Mouse (Mus musculus) left cerebral cortex, postnatal 10 days (tissue): ENCODE measurements around the gene Pfpl. TPM values are rescaled to one million over a fixed set of nuclear protein-coding genes. Genes with fewer than 3 reads are reported as not detected.

ENCODE experiments used
- DNase-seq, 2 experiments: peaks; one replicate each; pipeline ENCODE4 v3.0.0; 2021 to 2022; ENCODE audit warnings: low spot score in 2 of 2, mixed read lengths in 1 of 2; ENCODE audit errors: extremely low spot score in 1 of 2
- intact Hi-C: fragments of 180-260 bp; cut with DNase I; formaldehyde crosslinking; loops from one replicate; pipeline ENCODE4 v1.15.1; 2025
- total RNA-seq, 2 experiments: library from RNA; stranded (reverse); gene quantifications; 2 replicates each; pipeline ENCODE4 v1.2.3; 2021

Pfpl gene
- under 1 TPM in 1 of 2 experiments, not detected in 1; 0.08 TPM for total RNA-seq

DNA sequence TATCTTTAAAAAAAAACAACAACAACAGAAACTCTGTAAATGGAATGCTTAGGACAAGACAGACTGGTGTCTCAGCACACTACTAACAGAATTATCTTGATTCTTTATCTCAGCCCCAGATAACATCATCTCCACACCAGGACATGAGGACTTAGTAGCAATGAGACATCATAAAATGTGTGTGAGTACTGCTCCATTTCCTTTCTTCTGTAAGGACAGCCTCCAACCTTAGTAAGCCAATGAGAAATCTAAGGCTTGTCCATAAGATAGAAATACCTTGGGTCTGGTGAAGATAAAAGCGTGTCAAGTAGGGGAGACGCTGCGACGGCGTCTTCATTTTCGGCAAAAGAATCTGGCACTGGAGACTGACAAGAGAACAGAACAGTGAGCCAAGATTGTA, at the start of gene Pfpl:
Pfpl (plus strand) TSS at position 301 of the 400 bp plus-strand sequence.
- intact Hi-C loops, result loop anchor here (10.0 kb wide), 1 partner anchor 413 kb away; no protein-coding TSS in a partner anchor

DNA sequence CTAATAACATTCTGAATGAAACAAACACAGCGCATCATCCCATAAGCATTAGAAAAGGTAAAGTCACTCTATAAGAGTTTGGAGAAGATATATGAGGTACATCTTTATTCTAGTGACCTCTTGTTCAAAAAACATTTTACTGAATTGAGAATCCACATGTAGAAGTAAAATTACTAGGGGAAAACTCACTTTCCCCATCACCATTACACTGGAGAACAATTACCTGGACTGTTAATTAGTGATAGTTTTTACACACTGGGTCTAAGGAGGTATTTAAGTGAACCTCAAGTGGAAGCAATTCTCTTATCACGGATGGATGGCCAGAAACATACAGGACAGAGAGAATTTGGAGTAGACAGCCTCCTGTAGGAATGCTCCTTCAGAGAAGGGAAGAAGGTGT, 40.7 kb upstream of the Pfpl start, which contains the start of gene Olfr1440:
Olfr1440 (plus strand) TSS at position 301 of the 400 bp plus-strand sequence.
- intact Hi-C loops, result no loop called here
- DNase-seq, result no peak

More for the DNA sequence above, at the start of gene Pfpl:
- DNase-seq, result no peak

DNA sequence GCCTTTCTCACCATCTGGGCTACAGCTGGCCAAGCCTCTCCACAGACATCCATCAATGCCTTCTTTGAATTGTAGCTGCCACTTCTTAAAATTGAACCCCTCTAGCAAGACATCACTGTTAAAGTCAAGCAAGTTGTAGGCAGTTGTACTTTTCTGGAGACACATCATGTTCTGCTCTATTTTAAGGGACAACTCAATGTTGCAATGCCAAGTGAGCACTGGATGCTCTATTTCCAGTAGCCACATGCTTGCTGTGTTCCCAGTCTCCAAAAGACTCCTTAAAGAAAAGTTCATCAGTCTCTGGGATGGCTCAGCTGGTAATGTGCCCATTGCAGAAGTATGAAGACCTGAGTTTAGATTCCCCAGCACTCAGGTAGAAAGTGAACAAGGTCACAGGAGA, 14.0 kb upstream of the Pfpl start:
- DNase-seq, result no peak
- intact Hi-C loops, result no loop called here

DNA sequence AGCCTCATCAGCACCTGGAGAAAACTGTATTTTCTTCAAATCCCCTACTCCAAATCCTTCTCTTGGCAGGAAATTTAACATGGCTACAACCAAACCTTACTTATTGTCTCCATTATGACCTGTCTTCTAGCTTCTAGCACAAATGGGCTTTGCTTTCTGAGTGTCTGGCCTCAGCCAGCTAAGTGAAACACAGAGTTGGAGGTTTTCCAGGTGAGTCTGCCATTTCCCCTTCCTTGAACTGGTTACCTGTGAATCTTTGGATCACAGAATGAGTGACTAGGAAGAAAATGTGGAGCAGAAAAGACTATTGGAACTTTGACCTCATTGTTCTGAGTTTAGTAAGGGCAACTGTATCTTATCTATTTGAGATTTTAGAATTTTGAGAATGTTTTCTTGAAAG, 10.3 kb upstream of the Pfpl start, which contains the start of gene Olfr1441:
Olfr1441 (plus strand) TSS at position 73 of the 400 bp plus-strand sequence.
- intact Hi-C loops, result no loop called here

DNA sequence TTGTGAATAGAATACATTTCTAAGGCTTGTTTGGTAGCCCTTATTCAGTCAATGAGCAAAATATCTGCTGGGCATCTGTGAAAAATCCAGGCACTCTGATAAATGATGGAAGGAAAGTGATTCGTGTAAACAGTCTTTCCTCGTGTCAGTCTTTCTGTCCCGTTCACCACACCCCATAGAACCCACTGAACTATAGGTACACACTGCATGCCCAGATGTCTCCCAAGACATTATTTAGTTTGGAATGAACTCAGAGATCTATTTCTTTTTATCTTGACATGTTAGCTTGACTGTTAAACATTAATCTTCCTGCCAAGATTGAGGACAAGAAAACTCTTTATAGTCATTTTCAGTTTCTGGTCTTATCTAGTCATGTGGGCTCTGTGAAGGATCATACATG, 9.4 kb upstream of the Pfpl start:
- DNase-seq, result no peak
- intact Hi-C loops, result no loop called here

More for the DNA sequence above, 10.3 kb upstream of the Pfpl start, which contains the start of gene Olfr1441:
- no peak for DNase-seq

DNA sequence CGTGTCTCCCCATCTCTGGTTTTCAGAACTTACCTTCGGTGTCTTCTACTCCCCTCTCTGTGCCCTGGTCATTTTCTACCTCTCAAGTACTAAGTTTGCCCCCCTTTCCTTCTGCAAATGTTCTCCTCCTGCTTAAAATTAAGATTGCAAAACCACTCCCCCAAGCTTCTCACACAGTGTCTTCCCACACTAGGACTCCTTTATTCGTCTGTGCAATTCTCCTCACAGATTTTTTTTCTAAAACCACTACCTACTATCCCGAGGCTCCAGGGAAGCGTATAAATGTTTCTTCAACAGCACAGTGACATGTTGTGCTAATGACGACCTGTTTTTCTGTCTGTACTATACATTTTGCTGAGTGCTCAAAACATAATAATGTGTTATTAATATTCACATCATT, 7.2 kb upstream of the Pfpl start:
- DNase-seq, result no peak
- intact Hi-C loops, result loop anchor here (10.0 kb wide), 1 partner anchor 406 kb away; no protein-coding TSS in a partner anchor

DNA sequence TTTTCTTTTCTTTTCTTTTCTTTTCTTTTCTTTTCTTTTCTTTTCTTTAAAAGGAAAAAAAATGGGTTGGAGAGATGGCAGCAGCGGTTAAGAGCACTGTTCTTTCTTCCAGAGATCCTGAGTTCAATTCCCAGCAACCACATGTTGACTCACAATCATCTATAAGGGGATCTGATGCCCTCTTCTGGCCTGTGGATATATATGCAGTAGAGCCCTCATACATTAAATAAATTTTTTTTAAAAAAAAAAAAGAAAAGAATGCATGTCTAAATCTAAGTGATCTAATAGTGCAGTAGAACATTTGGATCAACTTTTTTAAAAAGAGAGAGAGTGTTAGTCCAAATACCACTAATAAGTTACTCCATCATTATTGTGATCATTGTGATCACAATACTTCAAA, 6.0 kb upstream of the Pfpl start:
- intact Hi-C loops, result loop anchor here (10.0 kb wide), 1 partner anchor 407 kb away; no protein-coding TSS in a partner anchor
- DNase-seq, result no peak

DNA sequence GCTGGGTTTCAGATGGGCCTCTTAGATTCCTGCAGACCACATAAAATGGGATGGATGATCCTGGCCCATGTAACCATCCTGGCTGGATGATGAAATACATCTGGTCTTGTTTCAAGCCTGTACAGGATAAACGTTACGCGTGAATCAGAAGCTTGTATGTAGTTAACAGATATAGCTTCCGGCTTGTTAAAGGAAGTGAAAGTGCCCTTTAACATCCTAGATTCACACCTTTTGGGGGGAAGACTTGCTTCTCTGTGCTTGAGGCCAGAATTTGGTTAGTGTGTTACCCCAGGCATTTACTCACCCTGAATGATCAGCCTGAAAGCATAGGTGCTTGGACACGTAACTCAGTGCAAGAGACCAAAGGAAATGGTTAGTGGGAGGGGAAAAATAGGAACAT, 604 bp upstream of the Pfpl start:
- intact Hi-C loops, result loop anchor here (10.0 kb wide), 1 partner anchor 412 kb away; no protein-coding TSS in a partner anchor

DNA sequence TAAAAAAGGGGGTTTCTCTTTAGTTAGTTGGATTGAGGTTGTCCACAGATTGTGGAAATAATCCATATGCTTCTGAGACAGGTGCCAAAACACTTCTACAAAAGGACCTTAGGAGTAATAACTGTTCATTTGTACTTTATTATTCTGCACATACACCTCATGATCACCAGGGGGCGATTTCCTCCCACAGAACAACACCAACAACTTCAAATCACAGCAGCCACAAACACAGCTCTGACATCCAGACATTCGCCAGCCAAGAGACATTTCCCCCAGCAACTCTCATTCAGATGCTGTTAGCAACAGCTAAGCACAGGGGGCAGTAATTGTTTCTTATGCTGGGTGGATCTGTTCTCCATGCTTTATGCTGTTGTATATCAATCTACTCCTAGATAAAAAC, 5.3 kb downstream of the Pfpl start:
- intact Hi-C loops, result loop anchor here (5.0 kb wide), 1 partner anchor 69 kb away; the partner anchor contains the start of gene Dtx4
- peak; percentile 30 to 36 for DNase-seq

More for the DNA sequence above, 604 bp upstream of the Pfpl start:
- DNase-seq, result no peak

DNA sequence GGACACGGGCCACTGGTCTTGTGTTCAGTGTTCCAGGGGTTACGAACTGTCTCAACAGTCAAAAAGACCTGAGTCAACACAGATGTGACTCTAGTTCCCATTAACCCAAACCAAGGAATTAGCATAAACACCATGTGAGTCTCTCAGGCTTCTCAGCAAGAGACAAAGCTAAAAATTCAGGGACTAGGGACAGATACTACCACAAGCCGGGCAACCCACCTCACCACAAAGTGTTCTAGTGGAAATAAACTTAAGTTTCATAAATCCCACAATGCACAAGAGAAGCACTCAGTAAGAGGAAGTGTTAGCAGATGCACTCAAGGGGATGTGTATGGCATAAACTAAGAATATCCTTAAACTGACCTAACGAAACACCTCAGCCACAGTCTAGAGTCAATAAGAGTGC, 7.3 kb downstream of the Pfpl start:
- DNase-seq, result no peak
- intact Hi-C loops, result no loop called here

DNA sequence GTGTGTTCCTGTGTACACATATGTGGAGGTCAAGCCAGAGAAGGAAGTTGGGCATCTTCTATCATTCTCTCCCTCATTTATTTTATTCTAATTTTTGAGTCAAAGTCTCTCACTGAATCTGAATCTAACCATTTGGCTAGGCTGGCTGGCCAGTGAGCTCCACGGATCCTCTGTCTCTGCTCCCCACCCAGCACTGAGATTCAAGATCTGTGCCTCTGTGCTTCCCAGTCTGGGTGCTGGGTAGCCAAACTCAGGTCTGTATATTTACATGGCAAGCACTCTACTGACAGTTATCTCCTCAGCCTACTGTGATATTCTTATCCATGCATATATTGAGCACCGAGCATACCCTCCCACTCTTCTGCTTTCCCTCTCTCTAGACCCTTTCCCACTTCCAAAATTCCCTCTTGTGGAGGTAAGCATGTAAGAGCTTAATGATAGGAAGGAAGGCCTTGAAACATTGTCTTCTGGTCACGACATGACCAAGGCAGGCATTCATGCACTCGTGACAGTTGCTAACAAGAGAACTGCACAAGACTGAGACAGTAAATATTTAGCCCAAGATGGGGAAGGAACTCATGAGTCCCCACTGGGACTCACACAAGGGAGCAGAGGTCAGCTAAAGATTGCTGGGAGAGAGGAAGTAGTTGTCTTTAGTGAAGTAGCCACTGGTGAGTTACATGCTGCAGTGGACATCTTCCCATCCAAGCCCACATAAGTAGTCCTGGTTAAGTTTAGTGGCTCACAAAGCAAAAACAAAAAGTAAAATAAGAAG, 8.2 kb downstream of the Pfpl start:
- no peak for DNase-seq
- intact Hi-C loops, result no loop called here

DNA sequence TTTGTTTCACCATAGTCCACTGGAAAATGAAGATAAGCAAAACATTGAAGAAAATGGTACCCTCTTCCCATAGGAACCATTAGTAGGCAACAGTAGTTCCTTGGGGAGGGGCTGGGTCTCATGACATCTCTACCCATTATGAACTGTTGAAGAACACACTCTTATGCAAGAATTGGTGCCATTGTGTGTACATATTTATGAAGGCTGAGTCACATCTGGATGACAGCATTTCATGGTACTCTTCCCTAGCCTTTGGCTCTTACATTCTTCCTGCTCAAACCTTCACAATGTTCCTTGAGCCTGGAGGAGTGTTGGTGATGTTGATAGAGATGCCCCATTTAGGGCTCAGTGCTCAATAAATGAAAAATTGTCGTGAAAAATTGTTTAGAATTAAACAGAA, 11.9 kb downstream of the Pfpl start:
- DNase-seq, result no peak
- intact Hi-C loops, result no loop called here

DNA sequence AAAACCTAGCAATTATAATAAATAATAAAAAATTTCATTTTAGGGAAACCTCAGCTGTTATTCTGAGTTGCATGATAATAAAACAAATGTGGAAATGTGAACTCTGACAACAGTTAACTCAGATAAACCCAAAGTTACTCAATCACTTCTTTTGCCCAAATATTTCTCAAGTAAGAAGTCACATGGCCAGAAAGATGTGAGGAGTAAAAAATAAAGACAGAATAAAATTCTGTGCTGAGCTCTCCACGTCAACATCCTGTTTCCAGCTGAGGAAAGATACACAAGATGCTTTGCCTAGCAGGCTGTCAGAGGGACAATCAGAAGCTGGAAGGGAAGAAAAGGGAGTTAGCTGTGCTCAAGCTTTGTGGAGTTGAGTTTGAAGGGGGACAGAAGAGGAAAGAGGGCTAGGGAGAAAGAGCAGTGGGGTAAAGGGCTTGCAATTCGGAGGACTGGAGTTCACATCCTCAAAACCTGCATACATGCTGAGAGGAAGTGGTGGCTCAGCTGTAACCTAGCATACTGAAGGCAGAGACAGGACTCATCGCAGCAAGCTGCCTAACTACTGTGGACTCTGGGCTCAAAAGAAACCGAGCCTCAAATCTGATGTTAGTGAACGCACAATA, 12.5 kb downstream of the Pfpl start:
- intact Hi-C loops, result no loop called here

DNA sequence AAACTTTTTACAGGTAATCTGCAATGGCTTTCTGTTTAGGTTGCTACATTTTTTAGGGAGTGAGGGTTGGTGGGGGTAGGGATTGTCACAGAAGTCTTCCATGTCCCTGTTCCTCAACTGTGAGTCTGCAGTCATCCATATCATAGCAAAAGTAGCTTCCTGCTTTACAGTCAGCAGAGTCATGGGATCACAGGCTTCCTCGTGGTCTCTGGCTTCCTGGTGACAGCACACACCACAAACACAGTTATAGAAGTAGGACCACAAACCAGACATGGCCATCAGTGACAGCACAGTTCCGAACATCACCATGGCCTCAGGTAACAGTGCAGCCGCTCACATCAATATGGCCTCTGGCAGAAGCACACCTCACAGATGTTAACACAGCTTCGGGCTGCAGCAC, 14.9 kb downstream of the Pfpl start:
- DNase-seq, result no peak
- intact Hi-C loops, result no loop called here

More for the DNA sequence above, 12.5 kb downstream of the Pfpl start:
- no peak for DNase-seq

DNA sequence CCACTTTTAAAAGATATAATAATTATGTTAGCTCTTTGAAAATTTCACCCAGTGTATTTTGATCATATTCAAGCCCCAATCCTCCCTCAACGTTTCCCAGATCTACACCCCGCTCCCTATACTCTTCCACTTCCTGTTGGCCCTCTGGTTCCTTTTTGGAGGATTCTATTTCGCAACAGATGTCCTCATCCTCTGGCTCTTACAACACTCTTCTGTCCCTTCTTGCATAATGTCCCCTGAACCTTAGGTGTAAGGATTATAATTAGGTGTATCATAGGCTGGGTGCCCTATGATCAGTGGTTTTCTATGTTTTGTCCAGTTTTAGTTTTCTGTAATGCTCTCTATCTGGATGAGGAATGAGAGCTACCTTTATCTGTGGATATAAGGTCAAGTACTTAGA, 17.3 kb downstream of the Pfpl start:
- no peak for DNase-seq
- intact Hi-C loops, result no loop called here

DNA sequence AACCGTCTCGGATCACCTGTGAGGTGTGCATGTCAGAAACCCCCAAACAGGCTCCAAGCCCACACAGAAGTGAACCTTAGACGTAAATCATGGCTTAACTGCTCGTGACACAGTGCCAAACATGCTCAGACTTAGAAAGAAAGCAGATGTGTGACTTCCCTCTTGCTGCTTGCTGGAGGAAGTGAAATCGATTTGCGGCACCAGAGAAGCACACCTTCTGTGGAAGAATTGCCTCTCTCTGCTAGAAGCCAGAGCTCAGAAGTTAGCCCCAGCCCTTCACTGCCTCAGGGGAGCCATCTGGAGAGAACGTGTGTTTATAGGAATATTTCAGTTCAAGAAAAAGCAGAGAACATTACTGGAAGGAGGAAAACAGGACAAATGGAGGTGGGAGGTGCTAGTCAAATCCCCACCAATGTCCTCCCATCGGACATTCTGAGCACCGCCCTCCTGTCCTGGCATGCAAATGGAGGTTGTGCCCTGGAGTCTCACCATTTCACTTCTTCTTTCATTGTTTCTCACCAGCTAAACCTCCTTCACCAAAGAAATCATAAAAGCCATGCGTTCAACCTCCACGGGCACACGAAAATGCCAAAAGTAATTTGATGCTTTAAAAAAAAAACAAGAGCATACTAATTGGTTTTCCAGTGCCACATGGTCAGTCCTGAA, 29.8 kb downstream of the Pfpl start:
- no peak for DNase-seq
- intact Hi-C loops, result no loop called here

DNA sequence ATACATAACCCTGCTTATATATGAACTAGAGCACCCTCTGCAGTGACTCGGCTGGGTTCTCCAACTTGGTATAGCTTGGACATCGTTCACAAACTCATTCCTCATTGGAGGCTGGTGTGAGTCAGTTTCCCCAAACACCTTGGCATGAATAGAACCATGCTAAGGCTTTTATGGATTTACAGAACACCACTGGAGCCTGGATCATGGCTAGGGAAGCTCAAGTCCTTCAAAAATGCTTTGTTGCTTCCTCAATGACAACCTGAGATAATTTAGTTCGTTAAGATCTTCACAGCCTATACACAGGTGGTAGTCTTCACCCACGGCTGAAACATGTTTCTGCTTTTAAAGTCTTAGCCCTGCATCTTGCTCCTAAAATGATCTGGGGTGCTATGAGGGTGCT, 31.8 kb downstream of the Pfpl start:
- DNase-seq, result no peak
- intact Hi-C loops, result no loop called here

DNA sequence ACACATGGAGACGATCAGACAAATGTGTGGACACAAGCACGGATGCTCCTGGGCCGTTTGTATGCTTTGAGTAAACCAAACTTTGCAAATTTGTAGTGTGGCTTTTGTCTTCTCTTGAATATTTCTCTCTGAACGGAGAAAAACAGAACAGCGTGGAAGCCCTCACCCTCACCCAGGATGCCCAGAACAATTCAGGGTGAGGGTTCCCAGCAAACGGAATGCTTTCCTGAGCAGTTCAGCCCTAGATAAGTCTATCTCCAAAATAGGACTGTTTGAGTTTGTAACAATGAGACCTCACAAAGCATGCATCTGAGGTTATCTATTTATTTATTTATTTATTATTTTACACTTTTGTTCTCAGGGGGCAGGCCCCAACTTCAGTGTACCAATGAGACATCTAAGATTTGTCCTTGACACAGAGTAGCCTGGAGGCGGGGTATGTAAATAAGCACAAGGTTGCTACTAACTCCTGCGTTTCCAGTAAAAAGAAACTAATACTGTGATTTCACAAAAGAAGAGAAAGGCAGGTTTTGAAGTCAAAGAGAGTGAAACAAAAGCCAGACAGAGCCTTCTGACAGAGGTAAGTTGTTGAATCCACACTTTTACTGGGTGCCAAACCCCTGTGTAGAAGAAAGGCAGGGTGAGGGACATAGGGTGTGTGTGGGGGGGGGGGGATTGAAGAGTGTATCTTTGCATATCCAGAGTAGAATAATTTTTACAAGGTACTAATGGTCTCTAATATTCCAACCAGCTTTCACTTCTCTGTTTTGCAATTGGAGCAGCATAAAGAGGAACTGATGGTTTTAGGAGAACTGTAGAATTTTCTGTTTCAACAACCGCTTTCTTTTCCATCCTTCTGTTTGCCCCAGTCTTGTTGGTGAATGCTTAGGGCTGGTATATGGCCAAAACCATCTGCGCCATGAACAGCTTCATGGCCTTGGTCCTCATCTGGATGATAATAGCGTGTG, 32.9 kb downstream of the Pfpl start, which contains the start of gene Mpeg1:
Mpeg1 (plus strand) TSS at position 498 of the 968 bp plus-strand sequence.
- DNase-seq, result no peak
- intact Hi-C loops, result no loop called here
